Mouse (Mus musculus) adrenal gland, adult 18-20 months (tissue): ENCODE measurements at regions not wholly inside any gene's neighbourhood (a gene's known extent, or its start where the extent isn't known, plus 50 kb on each side); places are given as distances from the start of the nearest gene placed in this dataset.

Experiments used
- DNase-seq, 2 experiments: peaks; one replicate each; pipeline ENCODE4 v3.0.0; 2021 to 2022; ENCODE audit warnings: low spot score in 2 of 2

DNA sequence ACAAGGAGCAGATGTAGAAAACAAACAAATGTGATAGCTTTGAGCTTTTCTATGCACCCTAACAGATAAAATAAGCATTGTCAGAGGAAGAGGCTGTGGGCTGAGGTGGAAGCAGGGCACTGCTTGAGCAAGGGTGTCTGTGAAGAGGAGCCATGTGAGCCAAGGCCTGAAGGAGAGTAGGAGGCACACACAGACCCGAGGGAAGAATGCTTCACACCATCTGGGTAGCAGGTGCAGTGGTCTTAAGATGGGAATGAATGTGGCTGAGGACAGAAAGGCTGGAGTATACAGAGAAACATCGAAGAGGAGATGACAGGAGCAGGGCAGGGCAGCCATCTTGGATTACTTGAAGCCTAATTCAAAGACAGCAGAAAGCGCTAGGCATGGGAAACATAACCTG lies 123.5 kb downstream of the Zbtb18 start:
- DNase-seq, result no peak

DNA sequence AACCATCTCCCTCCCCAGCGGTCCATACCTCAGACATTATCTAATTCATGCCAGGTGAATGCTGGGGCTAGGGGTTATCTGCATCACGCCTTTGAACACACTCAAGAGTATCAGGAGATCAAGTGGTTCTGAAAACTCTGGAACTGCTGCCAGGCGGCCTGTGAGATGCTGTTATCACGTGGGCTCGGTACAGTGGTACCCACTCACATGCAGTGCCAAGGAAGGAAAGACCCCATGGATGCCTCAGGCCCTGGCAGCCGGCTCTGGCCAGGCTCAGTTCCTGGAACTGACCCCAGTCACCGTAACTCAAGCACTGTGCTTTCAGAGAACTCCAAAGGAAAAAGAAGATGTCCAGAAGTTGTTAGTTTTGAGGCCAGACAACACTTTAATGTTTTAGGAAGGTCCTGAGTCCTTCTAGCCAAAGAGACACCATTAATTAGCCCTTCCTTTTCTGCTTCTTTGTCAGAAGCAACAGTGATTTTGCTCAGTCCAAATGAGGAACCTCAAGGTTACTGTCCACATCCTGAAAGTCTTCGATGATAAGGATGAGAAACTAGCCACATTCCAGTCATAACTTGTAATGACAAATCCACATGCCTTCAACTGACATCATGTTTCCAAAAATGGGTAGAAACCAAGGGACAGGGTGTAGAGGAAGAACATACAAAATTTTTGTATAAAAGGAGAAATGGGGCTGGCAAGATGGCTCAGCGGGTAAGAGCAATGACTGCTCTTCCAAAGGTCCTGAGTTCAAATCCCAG lies 126.1 kb downstream of the Zbtb18 start:
- no peak for DNase-seq

DNA sequence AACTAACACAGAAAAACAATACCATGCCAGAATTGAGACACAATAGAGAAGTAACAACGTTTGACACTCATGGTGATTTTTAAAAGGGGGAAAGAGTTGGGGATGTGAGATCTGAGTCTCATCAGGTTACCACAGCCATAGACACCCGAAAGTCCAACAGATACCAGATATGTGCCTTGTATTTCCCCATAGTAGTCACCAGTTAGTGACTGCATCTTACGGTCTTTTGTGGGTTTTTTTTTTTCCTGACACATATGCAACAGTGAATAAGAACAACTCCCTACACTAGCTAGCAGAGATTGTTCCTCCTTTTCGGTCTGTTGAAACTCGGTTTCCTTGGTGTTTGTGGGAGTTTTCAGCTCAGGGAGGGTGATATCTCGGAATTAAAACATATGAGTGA lies 127.4 kb downstream of the Zbtb18 start:
- DNase-seq, result no peak

DNA sequence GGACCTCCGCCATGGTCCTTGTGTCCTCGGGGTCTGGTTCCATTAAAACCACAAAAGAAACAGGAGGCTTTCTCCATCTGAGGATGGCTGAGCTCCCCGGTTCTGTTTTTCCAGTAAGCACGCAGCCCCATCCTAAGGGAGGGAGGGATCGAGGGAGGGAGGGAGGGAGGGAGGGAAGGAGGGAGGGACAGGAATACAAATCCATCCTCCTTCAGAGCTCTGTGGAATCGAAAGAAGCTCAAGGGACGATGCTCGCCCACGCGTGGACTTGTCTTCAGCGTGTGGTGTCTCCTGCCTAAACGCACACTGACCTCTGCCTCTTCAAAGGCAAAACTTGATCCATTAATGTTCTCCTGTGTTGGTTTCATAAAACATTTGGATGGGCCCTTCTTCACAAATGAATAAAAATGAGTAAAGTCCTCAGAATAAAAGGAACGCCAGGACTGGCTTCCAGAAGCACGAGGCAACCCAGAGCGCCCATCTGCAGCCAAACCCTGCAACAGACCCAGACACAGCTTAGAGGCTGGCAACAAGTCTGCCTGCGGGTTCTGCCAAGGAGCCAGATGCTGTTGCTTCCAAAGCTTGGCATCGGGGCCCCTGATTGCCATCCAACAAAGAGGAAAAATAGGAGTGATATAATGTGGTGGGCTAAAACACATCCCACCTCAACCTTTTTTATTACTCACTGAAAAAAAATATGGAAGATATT lies 131.0 kb downstream of the Zbtb18 start:
- no peak for DNase-seq

DNA sequence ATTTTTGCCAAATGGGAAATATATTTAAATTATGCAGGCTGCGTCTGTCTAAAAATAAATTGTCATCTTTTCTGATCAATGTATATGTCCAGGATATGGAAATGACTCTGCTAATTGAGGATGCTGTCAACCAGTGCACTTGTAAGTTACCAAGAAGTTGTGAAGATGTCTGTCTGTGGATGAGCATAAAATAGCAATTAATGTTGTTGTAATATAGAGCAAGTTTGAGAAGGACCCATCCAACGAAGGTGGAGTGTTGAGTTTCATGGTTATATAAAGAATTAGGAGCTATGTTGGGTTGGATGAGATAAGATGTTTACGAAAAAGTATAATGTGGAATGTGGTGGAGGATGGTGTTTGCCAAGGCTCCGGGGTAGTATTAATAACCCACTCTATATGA lies 131.6 kb downstream of the Zbtb18 start:
- DNase-seq, result no peak

DNA sequence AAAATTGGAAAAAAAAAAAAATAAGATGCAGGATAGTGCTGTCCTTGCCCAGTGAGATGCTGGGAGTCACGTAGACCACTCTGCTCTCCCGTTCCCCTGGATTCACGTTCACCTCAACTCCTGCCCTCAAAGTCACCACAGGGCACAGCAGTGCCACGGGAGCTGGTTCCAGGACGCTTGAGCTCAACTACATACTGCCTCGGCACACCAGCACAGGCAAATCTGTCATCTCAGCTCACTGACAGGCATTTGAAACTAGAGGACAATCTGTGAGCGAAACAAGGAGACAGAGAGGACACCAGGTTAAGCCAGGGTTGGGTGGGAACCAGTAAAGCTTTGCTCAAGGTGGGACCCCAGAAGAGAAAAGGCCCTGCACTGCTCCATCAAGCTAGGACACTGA lies 132.2 kb downstream of the Zbtb18 start:
- no peak for DNase-seq

DNA sequence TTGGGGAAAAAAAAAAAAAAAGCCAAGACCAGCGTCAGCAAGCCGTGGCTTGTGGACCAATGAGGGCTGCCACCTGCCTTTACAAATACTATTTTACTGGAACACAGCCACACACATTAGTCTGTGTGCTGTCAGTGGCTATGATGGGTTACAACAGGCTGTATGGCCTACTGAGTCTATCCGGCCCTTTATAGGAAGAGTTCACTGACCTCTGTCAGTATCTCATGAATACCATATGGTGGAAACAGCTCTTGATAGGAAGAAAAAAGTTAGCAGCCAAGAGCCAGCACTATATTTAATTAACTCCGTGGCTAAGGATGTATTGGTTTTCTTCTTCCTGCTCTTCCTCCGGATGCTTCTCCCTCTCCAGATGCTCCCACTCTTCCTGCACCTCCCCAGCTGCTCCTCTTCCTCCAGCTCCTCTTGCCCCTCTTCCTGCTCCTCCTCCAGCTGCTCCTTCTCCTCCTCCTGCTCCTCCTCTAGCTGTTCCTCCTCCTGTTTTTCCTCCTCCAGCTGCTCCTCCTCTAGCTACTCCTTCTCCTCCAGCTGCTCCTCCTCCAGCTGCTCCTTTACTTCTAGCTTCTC lies 142.2 kb downstream of the Zbtb18 start:
- no peak for DNase-seq

DNA sequence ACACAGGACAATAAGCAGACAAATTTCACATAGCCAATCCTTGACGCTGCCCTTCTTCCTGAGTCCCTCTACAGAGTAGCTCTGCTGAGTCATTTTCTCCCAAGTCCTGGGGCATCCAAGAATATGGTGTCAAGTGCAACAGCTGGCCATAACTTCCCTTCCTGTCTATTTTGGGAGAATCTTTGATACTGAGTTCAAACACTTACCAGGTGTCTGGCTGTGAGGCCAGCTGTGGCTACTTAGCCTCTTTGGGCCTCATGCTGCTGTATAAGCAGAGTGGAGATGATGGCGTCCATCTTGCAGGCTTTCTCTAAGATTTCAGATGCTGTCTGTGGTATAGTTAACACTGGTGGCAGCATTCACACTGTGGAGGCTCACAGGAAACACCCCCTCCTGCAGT lies 143.2 kb downstream of the Zbtb18 start:
- no peak for DNase-seq

DNA sequence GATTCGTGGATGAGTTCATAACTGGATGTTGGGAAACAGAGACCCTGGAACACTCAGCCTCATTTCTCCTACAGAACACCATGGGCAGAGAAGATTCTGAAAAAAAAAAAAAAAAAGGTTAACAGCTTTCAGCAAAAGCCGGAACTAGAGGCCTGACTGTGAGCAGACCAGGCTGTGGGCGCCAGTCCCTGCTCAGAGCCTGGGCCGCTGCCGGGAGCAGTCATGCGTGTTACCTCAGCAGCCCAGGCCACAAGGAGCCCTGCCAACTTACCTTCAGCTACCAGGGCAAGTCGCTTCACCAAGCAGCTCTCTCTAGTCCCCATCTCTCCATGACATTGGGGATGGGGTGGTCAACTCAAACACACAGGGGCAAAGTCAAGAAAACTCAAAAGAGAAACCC lies 140.6 kb upstream of the 1700016C15Rik start:
- no peak for DNase-seq

DNA sequence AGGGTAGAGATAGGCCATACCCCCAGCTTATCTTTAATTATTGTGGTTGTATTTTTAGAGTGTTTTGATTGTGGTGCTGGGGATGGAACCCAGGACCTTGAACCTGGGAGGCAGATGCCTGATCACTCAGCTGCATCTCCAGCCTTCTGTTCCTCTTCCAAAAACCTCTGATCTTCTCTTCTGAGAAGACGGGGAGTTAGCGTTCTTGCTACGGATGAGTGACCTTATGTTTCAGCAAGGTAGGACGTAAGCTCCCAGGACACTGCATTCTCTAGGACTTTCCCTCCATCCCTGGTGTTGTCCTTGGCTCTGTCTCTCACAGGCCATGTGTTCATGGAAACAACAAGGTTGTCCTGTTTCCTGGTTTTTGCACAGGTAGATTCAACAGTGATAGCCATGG lies 140.0 kb upstream of the 1700016C15Rik start:
- no peak for DNase-seq

DNA sequence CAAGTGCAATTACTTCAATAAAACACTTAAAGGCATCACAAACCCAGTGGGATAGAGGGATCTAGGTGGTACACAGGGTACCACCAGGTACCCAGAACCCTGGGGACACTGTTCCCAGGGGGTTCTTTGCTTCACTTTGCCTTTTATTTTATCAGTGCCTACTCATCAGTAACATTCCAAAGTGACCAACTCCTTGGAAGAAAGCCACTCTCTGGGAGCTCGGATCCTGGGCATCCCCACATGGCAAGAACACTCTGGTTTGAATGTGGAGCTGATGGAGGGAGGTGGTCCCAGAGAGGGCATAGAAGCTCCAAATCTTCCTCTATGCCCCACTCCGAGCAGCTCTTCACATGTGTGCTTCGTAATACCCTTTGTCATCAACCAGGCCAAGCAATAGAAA lies 137.9 kb upstream of the 1700016C15Rik start:
- no peak for DNase-seq

DNA sequence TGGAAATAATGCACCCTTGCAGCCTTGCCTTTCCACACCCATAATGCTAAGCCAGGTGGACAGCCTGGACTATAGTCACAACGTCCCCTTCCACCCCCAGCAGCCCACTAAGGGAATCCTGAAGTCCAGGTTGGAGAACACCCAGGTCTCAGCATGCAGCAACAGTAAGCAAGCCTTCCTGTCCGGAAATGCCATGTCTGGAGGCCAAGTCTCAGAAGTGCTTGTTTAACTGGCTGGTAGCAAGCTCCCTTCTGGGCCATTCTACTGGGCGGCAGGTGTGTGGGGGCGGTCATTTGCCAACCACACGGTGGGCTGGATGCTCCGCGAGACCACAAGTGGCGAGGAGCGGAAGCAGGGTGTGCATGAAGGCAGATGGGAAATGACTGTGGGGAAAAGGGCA lies 137.3 kb upstream of the 1700016C15Rik start:
- no peak for DNase-seq

DNA sequence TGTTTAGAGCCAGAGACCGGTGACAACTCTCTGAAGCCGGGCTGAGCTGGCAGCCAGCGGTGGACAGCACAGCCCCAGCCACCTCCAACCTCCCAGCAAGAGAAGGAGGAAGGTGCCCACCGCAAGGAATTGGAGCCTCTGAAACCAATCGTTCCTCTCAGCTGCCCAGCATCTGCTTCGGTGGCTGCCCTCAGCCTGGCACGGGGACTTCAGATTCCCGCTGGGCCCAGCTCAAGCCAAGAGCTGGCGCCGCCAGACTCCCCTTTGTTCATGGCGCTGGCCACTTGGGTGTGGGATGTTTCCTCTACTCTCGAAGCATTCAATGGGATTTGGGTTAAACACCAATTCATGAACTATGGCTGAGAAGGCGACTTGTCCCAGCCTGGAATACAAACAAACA lies 135.3 kb upstream of the 1700016C15Rik start:
- DNase-seq, result no peak

DNA sequence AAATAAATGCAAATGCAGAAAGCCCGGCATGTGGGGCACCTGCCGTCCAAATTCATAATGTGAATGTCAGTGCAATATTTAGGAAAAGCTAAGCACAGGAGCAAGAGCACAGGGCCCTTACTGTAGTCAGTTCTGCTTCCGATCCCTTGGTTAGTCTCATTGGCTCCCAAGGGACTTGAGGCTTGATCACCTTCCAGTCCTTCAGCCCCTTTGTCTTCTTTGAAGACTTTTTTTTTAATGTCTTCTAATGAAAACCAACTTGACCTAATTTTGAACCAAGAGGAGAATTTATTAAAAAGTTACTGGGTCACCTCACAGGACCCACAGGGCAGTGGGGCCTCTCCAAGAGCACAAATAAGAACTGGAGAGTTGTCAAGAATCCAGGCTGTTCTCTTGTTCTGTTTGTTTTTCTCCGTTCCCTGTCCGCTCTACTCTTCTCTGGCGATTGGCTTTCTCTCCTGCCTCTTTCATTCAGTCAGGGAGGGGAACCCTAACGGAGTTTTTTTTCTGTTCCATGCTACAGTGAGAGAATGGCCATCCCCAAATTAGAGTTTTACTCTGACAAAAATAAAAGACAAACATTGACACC lies 134.2 kb upstream of the 1700016C15Rik start:
- no peak for DNase-seq

DNA sequence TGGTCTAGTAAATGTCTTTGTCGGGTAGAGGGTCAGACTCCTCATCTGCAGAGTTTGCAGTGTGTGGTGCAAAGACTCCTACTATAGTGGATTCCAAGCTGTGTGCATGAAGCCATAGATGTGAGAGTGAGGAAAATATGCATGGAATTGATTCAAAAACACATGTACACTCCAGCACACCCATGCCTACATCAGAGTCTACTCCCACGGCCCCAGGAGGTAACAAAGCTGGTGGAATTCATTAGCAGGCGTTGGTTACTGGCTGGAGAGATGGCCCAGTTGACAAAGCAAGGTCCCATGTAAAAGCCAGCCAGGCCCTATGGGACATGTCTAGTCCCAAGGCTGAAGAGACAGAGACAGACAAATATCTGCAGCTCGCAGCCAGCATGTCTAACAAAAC lies 132.6 kb upstream of the 1700016C15Rik start:
- no peak for DNase-seq

DNA sequence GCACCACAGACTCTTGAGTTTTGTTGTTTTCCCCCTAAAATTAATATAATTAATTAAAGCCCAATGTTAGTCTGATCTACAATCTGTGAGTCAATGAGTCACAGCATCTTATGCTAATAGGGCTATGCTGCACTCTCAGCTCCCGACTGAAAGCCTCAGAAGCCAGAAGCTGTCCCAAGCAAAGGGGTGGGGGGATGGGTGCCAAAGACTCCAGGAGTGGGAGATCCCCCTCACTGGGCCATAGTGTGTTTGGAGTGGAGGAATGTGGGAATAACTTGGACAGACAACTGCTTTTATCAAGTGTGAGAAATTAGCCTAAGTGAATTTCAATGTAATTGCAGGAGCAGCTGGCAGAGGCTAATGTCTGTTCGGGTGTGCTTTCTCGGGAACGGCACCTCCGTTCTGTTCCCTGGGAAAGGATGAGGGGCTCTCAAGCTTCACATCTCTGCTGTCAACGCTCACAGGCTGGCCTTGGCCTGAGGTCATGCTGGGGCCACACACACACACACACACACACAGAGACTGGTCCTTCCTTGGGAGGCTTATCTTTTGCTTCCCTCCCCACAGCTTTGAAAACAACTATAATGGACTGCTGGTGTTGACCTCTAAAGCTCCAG lies 124.2 kb upstream of the 1700016C15Rik start:
- DNase-seq, result no peak

DNA sequence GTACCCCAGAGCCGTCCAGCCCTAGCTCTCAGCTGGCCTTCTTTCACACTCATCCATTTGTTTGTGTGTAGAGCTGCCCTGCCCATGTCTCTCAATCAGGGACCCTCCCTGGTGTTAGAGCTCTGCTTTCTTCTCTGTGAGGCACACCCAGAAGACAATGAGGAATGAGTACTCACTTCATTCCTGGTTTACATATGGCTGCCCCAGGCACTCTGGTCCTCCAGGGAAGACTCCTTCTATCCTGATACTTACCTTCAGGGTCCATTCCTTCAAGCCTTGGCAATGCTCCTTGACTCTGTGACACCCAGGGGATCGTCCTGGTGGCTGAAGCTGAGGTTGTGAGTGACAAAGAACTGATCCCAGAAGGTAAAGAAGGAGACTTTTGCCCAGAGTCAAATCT lies 122.0 kb upstream of the 1700016C15Rik start:
- no peak for DNase-seq

DNA sequence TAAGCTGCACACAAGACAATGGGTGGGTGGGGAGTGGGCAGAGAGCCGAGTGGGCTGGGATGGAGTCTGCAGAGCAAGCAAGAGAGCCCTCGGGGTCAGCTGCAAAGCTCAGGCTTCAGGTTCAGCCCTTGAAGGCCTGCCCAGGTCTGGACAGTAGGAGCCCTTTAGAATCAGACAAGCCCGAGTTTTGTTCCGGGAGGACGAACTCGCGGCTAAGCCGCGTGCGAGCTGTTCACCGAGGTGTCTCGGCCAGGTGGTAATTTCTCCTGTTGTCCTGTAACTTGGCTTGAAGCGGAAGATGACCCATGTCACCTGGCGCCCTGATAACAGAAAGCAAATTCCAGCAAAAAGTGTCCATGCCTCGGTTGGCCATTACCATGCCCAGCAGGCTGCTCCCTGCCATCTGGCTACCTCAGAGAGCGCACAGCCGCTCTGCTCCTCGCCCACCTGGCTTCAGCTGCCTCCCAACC lies 121.0 kb upstream of the 1700016C15Rik start:
- DNase-seq, result no peak

DNA sequence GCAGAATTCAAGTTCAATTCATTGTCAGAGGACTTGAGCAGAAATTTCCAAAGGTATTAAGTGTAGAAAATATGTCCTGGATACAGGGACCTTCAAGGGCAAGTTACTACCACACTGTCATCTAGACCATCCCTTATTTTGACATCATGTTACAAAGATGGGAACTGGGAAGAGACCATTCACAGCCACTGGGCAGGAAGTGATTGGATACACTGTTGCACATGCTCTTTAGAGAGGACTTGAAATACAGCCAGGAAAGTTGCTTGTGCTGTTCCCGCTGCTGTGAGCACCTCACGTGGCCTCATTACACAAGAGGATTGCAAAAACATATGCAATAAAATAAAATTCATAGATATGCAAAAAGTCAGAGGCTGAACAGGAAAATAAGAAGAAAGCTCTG lies 120.4 kb upstream of the 1700016C15Rik start:
- no peak for DNase-seq

DNA sequence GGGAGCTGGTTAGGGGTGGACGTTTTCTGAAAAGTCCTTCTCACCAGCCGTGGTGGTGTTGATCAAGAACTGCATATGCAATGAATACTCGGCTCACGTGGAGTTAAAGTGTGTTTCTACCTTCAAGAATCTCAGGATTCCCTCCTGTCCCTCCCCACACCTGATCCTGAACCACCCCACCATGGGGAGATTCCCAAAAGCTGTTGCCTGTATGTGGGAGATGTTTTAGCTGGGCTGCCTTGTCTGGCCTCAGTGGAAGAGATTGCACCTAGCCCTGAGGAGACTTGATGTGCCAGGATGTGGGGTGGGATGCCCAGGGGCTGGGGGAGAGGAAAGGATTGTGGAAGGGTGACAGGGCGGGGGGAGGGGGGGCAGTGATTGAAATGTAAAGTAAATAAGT lies 119.9 kb upstream of the 1700016C15Rik start:
- DNase-seq, result no peak

DNA sequence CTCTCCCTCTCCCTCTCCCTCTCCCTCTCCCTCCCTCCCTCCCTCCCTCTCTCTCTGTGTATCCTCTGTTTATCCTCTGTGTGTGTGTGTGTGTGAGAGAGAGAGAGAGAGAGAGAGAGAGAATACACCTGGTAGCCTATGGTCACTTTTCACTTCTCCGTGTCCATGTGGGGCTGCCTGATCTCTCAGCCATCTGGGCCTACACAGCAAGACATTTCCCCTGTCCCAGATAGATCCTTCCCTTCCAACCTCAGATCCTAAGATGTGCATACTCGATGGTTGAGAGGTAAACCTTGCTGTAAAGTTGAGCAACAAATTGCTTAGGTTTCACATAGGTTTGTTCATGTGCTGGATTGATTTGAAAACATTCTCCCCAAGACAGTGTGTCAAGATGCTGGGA lies 119.5 kb upstream of the 1700016C15Rik start:
- no peak for DNase-seq

DNA sequence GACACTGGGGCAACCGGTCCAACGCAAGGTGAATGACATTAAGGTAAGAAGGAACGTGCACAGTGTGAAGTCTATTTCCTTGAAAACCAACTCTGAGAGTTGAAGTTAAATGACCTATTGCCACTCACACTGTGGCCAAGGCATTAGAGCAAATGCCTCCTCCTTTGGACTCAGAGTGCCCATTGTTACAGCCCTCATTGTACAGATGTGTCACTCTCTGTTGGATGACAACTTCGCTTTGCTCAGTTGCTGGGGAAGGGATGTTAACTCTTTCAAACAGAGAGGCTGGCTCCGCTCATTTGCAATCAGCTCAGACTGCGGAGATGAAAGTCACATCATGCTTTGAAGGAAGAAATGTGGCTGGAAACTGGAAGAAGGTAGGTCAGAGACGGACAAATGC lies 117.1 kb upstream of the 1700016C15Rik start:
- DNase-seq, result no peak
